Mouse (Mus musculus): ENCODE data around the gene Gm6525.

Gene Gm6525

GRCm38 (mm10) chr3:84172406-84172805 lies 1.5 kb upstream of the Gm6525 start:
- no peak for DNase-seq

DNA sequence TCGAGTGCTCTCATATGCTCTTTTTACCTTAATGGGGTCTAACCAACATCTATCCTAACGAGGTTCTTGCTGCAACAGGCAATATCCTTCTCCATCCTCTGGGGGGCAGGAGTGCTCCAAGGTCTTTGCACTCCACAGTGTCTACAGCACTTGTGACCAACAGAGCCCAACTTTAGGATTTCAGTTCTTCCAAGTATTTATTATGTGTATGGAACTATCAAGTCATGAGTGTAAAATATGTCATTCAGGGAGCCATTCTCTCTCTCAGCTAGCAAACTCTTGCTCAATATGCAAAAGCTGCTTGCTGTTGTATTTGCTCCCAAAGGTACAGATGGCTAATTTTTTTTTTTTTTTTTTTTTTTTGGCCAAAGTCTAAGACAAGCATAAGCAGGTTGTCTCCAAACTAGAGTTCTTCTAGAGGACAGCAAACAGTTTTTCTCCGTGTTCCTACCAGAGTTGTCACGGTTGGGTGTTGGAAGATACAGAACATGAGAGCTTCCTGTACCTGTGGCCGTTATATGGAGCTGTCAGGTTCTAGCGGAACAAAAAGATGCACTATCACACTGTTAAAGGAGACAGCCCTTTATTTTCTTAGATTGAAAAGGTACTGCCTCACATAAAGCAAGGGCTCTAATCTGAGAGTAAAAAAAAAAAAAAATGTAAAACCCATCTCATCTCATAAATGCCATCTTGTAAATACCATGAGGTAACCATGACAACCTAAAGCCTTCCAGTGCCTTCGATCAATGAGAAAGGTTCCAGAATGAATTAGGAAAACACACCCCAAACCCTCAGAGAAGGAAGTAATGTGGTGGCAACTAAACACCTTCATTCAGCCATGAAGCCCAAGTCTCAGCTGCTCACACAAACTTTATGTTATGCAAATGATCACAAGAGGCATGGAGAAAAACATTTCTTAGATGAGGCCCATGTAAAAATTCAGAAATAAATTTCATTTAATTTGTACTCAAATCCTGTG lies 1.7 kb downstream of the Gm6525 start:
- DNase-seq = peak; percentile 72

- no peak for DNase-seq
These were observed 3.9 kb downstream of the Gm6525 start for GRCm38 (mm10) chr3:84177834-84178233.

- no peak for DNase-seq
These were observed 6.4 kb downstream of the Gm6525 start for GRCm38 (mm10) chr3:84180304-84180703.

DNA sequence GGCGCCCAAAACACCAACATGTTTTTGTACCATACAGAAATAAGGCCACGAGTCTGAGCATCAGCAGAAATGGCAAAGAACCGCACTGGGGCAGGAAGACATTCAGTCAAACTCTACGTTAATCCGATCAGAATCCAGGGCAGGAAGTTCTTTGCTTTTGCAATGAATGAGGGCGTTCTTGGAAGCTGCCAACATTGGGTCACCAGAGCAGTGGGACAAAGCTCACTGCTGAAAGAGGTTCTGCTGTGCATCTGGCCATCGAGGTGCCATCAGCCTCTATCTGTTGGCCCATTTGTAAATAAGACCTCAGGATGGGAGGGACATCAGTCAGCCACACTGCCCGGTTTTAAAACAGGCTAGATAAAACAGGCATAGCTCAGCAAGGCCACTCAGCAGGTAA lies 7.2 kb downstream of the Gm6525 start:
- DNase-seq = no peak

DNA sequence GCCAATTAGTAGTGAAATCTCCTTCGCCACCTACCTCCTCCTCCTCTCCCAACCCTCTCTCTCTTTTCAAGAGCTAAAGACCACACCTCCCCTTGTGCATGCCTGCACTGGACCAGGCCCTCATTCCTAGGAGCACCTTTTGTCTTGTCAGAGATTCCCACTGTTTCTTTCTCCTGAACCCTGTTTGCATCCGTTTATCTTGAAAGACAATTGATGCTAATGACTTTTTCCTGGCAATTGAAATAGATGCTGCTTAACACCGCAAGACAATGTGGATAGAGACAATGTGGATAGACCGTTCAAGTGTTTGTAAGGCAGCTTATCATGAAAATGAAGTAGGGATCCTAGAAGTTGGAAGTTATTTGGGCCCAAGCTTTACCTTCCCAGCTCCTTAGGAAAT lies 7.8 kb downstream of the Gm6525 start:
- DNase-seq = no peak

- no peak for DNase-seq
These were observed 15.8 kb downstream of the Gm6525 start for GRCm38 (mm10) chr3:84189629-84190173.

DNA sequence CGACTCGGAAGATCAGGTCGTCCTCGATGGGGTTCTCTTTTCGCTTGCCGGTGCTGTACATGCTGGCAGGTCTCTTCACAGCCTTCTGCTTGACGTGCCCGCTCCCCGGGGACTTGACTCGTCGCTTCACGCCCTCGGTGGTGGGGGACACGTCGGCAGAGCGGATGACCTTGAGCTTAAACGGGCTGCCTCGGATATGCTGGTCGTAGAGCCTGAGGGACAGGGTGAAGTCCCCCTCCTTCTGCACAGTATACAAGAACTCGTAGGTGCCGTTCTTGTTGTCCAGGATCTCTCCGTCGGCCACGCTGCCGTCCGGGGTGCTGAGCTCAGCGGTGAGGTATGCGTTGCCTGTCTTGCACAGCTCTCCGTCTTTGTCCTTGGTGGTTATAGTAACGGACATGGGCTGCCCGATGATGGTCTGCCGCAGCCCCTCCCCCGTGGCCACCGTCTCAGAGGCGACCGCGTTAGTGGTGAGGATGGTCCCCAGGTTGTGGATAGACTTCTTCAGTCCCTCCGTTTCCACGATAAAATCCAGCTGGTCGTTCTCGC lies 16.7 kb downstream of the Gm6525 start:
- no peak for DNase-seq

- DNase-seq = no peak
These were observed 17.4 kb downstream of the Gm6525 start for GRCm38 (mm10) chr3:84191141-84191881.

DNA sequence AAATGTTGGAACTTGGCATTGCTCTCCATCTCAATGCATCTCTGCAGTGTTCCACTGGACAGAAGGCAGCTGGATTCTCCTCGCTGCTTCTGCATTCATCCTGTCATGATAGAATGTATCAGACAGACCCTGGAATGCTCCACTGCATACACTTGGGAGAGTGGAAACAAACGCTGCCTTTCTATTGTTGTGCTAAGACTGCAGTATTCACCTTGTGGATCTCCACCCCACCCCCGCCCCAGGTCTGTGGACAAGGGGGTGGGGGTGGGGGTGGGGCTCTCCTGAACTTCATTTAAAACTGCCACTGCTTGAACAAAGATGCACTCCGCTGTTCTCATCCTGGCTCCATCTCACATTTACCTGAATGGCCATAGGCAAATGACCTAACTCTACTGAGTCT lies 20.0 kb downstream of the Gm6525 start:
- DNase-seq = no peak

- no peak for DNase-seq
These were observed 24.3 kb downstream of the Gm6525 start for GRCm38 (mm10) chr3:84198229-84198628.

DNA sequence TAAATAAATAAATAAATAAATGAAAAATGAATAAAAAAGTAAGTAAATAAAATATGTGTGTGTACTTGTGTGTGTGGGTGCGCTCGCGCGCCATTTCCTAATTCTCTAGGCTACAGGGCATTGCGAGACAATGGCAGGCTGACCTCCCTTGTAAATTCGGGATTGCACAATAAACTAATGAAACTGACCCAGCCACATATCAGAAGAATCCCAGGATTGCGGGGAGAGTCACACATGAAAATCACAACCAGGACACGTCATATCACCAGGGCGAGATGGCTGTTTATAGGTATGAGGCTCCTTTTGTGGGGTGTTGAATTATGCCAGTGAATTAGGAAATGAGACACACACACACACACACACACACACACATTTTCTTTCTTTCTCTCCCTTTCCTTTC lies 25.6 kb downstream of the Gm6525 start:
- no peak for DNase-seq

DNA sequence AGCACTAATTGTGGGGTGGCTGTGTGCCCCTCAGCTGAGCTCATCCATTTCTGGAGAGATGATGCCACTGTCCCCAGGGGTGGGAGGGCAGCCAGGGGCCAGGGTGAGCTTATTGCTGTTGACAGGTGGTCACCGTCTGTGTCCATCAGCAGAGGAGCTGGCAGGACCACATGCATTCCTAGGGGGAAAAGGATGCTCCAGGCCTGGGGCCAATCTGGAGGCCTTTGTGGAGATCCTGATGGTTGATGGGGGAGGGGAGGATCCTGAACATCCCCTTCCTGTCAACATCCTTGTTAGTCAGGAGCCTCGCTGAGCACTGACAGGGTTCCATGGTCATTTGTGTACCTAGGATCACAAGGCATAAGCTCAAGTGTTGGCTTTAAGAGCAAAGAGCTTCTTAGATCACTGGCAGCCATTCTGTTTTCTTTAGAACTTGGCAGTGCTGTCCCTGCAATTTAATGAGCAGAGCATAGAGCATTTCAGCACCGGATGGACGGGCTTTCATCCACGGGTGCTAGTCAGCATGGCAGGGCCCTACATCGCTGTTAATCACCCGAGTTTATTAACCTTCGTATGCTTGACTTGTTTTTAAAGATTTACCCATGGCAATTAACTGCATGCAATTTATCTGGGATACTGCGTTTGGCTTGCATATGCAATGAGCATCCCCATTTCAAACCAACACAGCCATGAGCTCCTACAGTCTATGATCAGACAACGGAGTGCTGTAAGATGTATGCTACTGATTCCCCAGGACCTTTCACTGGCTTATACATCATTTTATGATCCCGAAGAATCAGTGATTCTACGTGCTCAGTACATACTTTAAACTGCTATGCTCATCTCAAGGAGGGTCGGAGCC lies 26.9 kb downstream of the Gm6525 start:
- no peak for DNase-seq

DNA sequence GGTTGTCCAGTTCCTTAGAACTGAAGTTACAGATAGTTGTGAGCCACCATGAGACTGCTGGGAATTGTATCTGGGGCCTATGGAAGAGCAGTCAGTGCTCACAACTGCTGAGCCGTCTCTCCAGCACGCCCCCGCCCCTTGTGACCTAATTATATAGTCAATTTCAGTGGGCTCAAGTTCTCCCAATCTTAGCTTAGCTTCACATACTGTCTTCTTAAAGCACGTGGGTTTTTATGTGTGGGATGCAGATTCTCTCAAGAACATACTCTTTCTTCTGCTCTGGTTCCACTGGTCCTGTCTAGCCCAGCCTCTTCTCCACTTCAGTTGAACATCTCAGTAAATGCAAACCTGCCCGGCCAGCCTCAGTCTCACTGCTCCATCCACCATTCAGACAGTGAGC lies 30.7 kb downstream of the Gm6525 start:
- no peak for DNase-seq

DNA sequence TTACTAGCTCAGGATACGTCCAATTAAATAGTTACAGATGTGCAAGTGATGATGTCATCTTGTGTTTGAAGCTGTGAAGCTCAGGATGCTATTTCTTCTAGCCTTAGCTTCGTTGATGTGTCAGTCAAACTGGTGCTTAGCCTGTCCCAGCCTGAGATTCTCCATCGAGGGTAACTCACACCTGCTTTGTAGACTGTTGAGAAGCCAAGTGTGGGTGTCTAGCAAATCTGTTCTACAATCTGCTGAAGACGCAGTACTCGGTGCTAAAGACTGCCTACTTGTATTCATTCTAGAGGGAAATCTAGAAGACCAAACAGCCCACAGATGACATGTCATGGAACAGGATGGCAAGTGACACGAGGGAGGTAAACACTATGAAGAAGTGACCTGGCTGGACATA lies 31.7 kb downstream of the Gm6525 start:
- DNase-seq = no peak

DNA sequence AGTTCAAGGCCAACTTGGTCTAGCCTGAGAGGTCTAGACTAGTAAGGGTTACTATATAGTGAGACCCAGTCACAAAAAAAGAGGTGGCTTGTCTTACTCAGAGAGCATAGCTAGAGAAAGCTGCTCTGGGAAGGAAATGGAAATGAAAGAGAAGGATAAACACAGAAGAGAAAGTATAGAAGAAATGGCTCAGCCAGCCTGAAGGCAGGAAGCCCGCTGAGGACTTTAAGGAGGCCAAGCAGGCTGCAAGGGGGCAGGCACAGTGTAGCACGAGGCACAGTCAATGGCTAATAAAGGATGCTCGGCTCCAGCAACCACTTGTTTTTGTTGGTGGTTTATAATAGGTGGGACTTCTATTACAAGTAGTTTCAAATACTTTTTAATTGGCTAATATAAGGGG lies 32.2 kb downstream of the Gm6525 start:
- no peak for DNase-seq

DNA sequence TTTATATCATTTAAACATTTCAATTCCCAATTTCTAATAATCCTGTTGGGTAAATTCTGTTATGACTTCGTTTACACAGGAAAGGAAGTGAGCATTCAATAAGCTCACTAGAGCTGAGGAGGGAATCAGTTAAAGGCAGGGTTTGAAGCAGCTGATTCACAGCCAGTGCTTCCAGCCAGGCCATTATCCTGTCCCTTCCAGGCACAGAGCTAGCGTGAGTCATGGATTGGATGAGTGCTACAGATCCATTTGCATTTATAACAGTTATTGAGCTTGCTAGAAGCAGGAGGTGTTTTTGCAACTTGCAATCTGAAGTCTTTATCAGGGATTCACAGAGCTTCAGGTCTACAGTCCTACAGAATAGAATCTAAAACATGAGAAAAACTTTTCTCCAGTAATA lies 33.5 kb downstream of the Gm6525 start:
- DNase-seq = no peak

- no peak for DNase-seq
These were observed 34.6 kb downstream of the Gm6525 start for GRCm38 (mm10) chr3:84208475-84208874.

DNA sequence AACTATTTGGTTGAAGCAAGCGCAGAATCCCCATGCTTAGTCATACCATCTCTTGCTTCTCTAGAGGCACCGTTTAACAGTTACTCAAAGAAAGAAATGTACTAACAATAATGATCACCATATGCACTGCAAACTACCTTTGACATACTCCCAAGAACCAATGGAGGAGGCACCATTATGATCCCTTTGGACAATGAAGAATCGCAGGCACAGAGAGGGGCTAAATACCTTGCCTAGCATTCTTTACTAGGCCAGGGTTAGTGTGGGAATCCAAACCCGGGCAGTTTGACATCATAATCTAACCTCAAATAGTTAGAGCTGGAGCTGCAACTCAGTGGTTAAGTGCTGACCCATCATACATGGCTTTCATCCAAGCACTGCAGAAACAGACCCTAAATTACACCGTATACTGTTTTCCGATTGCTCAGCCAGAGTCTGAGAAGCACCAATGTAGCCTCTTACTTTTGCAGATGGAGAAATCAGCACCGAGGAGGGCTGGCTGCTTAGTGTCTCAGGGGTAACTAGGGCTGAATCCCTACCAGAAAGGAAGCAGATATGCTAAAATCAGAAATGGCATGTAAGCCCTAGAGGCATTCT lies 35.1 kb downstream of the Gm6525 start:
- DNase-seq = no peak

DNA sequence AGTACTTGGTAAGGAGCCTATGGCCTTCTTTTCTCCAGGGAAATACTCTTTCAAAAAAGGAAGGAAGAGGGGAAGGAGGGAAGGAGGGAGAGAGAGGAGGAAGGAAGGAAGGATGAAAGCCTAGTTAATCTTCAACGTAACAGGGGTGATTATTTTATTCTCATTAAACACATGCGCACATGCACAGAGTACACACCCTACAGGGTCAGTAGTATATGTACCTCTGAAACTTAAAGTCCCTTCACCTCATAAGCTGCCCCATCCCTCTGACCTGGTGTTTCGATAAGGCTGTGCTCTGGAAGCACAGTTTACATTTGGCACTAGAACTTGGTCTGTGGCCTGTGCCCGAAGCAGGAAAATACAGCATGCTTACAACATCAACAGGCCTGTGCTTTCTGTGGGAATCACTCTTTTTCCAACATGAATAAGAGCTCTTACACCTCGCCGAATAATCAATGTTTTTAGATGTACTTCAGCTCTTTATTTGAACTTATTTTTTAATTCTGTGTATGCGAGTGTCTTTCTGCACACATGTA lies 37.5 kb downstream of the Gm6525 start:
- no peak for DNase-seq

DNA sequence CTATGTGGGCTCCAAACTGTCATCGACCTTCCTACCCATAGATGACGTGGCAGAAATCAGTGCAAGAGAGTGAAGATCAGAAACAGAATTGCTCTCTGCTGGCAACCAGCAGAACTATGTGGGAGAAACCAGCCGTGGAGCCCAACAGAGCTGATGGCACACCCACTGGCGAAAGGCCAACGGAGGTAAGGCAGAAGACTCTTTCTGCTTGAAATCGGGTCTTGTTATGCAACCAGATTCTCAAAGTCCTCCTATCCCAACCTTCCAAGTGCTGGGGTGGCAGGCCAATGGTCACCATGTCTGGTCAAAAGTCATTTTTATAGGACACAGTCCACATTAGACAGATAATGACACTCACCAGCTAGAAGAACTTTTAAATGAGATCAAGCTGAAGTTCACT lies 40.6 kb downstream of the Gm6525 start:
- peak; percentile 61 for DNase-seq

- DNase-seq = no peak
These were observed 41.3 kb downstream of the Gm6525 start for GRCm38 (mm10) chr3:84215253-84215652.
